Mouse (Mus musculus) right cerebral cortex, postnatal 4 days (tissue): ENCODE results near the gene Pi16.

ENCODE experiments used
- DNase-seq: peaks from one replicate; pipeline ENCODE4 v3.0.0-alpha.2; 2022

The Pi16 gene

GRCm38 (mm10) chr17:29304376-29305057 is 13.0 kb upstream of the Pi16 start:
- no peak for DNase-seq

DNA sequence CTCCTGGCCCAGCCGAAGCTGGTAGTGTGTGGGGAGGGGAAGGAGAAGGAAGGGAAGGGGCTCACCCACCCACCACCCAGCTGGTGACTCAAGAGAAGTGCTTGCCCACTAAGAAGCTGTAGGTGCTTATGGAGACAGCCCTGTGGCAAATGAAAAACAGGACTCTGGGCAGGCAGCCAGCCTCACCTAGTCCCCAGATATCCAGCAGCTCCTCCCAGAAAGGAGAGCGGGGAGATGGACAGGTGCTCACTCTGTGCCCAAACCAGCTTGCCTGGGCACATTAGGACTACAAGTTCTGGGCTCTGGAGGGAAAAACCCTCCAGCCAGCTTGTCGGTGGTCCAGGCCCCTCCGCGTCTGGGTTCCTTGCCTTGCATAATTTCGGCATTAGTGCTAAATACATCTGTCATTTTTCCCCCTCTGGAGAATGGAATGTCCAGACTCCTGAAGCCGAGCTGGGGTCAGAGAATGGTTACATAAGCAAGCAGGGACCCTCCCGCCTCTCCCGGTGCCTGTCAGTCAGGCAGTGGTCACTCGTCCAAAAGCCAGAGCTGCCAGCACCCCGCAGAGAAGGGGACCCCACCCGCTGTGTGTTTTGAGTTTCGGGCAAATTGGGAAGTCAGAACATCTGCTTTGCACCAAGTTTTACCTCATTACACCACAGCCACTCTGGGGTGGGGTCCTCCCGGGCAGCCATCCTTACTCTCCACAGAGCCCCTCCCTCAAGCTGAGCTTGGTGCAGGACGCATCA is 12.2 kb upstream of the Pi16 start:
- DNase-seq = no peak

GRCm38 (mm10) chr17:29305871-29306270 is 11.6 kb upstream of the Pi16 start:
- no peak for DNase-seq

- DNase-seq = no peak
These were observed 7.3 kb upstream of the Pi16 start for GRCm38 (mm10) chr17:29310056-29310623.

DNA sequence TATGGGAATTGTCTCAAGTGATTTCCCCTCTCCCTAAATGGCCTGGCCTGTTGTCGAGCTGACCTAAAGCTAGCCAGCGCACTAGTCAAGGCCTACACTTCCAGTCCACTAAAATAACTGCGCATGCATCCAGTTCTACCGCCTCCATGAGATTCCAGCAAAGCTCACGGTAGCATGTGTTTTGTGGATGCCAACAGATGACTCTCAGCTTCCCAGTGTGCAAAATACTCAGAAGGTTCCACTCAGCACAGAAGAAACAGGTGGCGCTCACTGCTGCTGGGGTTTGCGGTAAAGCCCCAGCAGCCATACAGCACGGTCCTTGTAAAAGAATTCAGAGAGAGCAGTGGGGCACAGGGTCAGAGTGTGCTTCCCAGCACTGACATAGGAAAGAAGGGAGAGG is 5.9 kb upstream of the Pi16 start:
- no peak for DNase-seq

DNA sequence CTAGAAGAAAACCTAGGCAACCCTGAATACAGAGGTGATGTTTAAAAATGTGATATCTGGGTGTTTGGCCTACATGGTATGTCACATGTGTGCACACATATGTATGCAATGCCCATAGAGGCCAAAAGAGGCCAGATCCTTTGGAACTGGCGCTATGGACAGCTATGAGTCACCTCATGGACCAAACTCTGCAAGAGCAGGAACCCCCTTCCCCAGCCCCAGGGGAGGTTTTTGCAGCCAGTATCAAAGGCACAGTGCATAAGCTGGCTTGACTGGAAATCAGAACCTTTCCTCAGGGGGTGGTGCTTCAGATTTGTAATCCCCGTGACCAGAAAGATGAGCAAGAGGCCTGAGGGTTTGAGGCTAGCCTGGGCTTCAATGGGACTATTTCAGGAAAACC is 5.4 kb upstream of the Pi16 start:
- DNase-seq = no peak

DNA sequence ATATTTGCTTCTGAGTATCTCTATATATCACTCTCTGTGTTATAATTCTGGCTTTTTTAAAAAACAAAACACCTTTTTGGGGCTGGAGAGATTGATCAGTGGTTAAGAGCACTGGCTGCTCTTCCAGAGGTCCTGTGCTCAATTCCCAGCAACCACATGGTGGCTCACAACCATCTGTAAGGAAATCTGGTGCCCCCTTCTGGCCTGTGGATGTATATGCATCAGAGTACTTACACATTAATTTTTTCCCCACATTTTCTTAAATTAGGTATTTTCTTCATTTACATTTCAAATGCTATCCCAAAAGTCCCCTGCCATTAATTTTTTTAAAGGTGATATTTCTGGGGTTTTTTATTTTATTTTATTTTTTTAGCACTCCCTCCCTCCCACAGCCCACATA is 4.2 kb upstream of the Pi16 start:
- DNase-seq = no peak

DNA sequence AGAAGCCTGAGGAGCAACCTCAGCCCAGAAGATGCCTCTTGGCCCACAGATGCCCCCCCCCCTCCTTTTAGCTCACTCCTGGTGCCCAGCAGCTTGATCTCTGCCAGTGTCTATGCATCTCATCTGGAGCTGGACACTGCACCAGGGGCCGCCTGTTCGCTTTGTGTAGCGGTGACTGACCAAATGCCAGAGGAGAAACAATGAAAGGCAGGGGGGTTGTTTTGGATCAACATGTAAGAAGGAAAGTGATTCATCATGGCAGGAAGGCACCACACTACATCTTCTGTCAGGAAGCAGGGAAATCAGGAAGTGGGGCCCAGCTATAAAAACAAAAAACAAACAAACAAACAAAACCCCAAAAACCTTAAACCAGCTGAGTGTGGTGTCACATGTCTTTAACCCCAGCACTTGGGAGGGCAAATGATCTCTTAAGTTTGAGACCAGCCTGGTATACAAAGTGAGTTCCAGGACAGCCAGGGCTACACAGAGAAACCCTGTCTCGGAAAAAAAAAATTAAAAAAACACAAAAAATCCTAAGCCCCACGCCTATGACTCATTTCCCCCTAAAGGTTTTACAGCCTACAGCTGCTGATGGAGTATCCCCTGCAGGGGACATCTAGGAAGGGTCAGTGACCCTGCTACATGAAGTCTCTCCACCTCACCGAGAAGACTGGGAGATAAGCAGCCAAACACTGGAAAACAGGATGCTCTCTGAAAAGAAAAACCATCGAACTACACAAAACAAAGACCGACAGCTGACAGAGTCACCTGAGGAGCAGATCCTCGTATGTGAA is 1.6 kb upstream of the Pi16 start:
- no peak for DNase-seq

GRCm38 (mm10) chr17:29316891-29317290 is 589 bp upstream of the Pi16 start:
- DNase-seq = no peak

DNA sequence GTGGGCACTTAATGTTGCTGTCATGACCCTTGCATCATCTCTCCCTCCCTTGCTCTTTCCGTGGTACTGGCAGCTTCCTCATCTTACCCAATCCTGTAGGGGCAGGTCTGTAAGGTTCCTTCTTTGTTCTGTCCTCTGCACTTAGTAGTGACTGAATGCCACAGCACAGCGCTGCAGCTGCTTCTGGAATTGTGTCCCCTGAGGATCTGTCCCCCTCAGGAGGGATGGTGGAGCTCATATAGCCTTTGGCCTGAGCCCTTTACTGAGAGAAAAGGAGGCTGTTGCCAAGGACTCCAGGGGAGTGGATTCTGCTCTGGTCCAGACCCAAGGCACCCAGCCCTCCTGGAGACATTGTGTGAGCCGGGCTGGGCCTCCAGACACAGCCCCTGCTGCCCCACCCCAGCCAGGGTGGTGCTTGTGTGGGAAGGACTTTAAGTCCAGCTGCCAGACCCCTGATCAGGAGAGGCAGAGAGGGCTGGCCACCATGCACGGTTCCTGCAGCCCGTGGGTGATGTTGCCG is 1.3 kb downstream of the Pi16 start:
- no peak for DNase-seq

- DNase-seq = no peak
These were observed 2.0 kb downstream of the Pi16 start for GRCm38 (mm10) chr17:29319476-29319875.

GRCm38 (mm10) chr17:29319881-29320639 is 2.6 kb downstream of the Pi16 start:
- DNase-seq = no peak

GRCm38 (mm10) chr17:29321765-29322602 is 4.5 kb downstream of the Pi16 start:
- DNase-seq = no peak

- DNase-seq = no peak
These were observed 5.1 kb downstream of the Pi16 start for GRCm38 (mm10) chr17:29322603-29322962.

DNA sequence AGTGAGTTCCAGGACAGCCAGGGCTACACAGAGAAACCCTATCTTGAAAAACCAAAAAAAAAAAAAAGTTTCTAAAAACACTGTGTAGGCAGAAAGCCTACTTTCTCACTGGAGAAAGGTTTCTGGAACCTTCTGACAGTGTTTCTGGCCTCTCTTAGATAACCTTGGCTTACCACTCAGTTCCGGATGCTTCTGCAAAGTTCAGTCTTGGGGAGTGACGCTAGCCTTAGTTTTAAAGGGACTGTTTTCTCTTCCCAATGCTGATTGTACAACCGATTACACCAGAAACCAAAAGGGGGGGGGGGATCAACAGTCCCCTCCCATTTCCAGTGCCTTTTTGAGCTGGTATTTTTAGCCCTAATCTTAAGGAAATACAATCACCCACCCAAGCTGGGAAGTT is 6.1 kb downstream of the Pi16 start:
- DNase-seq = no peak

GRCm38 (mm10) chr17:29325831-29326230 is 8.4 kb downstream of the Pi16 start:
- DNase-seq = no peak

DNA sequence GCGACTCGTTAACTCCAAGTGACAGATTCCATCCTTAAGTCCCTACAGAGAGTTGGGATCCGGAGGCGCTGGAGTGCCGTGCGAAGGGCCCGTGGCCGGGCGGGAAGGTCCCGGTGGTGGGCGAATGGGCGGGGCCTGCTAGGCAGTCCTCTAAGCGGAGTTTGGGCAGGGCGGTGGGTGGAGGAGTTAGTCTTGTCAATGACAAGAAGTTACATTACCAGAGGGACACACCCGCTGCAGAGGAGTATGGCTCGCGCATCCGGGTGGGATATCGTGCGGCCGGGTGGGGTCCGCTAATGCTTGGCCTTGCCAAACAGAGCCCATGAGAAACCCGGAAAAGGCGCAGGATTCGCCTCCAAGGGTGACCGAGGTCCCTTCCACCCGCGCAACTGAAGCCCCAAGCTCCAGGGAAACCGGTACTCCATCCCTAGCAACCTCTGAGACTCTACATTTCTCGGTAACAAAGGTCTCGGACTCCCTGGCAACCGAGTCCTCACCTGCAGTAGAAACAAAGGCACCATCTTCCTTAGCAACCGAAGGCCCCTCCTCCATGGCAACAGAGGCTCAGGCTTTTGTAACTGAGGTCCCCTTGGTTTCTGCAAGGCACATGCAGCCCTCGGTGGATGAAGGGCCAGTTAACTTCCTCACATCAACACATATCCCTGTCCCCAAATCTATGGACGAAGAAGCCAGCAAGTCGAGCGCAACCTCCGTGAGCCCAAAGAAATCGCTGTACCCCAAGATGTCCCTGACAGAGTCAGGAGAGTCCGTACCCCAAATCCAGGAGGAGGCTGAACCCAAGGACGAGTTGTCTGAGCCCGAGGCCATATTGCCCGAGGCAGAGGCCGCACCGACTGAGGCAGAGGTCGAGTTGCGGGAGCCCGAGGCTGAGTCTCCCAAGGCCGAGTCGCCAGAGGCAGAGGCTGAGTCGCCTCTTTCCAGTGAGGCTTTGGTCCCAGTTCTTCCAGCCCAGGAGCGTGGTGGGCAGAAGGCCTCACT is 9.3 kb downstream of the Pi16 start:
- peak; percentile 45 for DNase-seq

DNA sequence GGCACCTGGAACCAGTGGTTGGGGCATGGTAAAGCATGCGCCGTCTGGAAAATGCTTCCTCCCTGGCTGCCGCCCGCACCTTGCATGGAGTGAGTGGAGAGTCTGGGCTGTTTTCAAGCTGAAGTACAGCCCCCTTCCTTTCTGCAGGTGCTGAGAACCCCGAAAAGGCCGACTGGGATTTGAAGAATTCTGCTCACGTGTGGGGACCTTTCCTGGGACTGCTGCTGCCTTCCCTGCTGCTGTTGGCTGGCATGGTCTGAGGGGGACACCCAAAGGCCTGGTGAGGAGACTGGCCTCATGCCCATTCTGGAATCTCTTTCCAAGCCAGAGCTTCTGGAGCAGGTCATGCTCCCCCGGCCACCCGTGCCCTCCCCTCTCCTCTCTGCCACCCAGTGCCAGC is 10.2 kb downstream of the Pi16 start:
- DNase-seq = no peak

- DNase-seq = no peak
These were observed 12.7 kb downstream of the Pi16 start for GRCm38 (mm10) chr17:29330221-29330620.

GRCm38 (mm10) chr17:29330671-29331410 is 13.4 kb downstream of the Pi16 start:
- DNase-seq = no peak
